ENCODE assay signal across 30 mouse cellular contexts in the genomic region with DNA sequence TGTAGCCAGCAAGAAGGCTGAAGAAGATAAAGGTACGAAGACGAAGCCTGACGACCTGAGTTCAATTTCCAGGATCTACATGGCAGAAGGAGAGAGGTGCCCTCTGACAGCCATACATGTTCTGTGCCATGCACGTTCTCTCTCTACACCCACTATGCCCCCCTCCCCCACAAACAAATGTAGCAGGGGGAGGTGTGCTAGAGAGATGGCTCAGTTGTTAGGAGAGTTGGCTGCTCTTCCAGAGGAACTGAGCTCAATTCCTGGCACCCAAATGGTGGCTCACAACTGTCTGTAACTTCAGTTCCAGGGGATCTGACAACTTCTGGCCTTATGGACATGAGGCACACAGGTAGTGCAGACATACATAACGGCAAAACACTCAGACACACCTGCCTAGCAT. TPM values are rescaled to one million over a fixed set of nuclear protein-coding genes. Genes with fewer than 3 reads are reported as not detected.
"Had no signal": no experiment of that assay in that cellular context is flagged by ENCODE, and none has a peak within 500 bp of the region (broad histone marks: within the 10 kb centered on the region; RNA-seq: fewer than 3 reads in every experiment).

No protein-coding gene starts in this region.

- H3K9me3 ChIP-seq: limb, embryonic 10.5 days; limb, embryonic 13.5 days; liver, embryonic 12.5 days; liver, embryonic 15.5 days; lung, embryonic 15.5 days; megakaryocyte, embryonic 14.5 days; midbrain, embryonic 10.5 days; midbrain, embryonic 13.5 days; neural tube, embryonic 13.5 days; stomach, embryonic 15.5 days had no signal

- H3K4me2 ChIP-seq: limb, embryonic 13.5 days; liver, embryonic 12.5 days; liver, embryonic 15.5 days; lung, embryonic 15.5 days; midbrain, embryonic 13.5 days; neural tube, embryonic 13.5 days; stomach, embryonic 15.5 days had no signal

- H3K27ac ChIP-seq: kidney, postnatal 0 days; limb, embryonic 10.5 days; limb, embryonic 13.5 days; liver, embryonic 12.5 days; liver, embryonic 15.5 days; lung, embryonic 15.5 days; midbrain, embryonic 10.5 days; midbrain, embryonic 13.5 days; neural tube, embryonic 13.5 days; stomach, embryonic 15.5 days had no signal

- H3K4me1 ChIP-seq: limb, embryonic 10.5 days; limb, embryonic 13.5 days; liver, embryonic 12.5 days; liver, embryonic 15.5 days; lung, embryonic 15.5 days; midbrain, embryonic 10.5 days; midbrain, embryonic 13.5 days; neural tube, embryonic 13.5 days; stomach, embryonic 15.5 days had no signal

- DNase-seq: kidney, adult 2 months; kidney, postnatal 25 days; liver; lung, adult 18-20 months; lung, postnatal 10 days; lung, postnatal 36 days; retina, postnatal 1 day; right cerebral cortex, postnatal 25 days; spleen, adult 18-20 months; thymus, postnatal 25 days had no signal

- H3K4me3 ChIP-seq: limb, embryonic 10.5 days; limb, embryonic 13.5 days; liver, embryonic 12.5 days; liver, embryonic 15.5 days; lung, embryonic 15.5 days; megakaryocyte, embryonic 14.5 days; midbrain, embryonic 10.5 days; midbrain, embryonic 13.5 days; myocyte; neural tube, embryonic 13.5 days; stomach, embryonic 15.5 days had no signal

- H3K9ac ChIP-seq: limb, embryonic 13.5 days; liver, embryonic 12.5 days; liver, embryonic 15.5 days; lung, embryonic 15.5 days; midbrain, embryonic 13.5 days; neural tube, embryonic 13.5 days; stomach, embryonic 15.5 days had no signal

- ATAC-seq: intestine, postnatal 0 days; liver, embryonic 12.5 days; midbrain, embryonic 13.5 days; midbrain, embryonic 16.5 days had no signal

- H3K27me3 ChIP-seq: limb, embryonic 13.5 days; liver, embryonic 12.5 days; liver, embryonic 15.5 days; lung, embryonic 15.5 days; megakaryocyte, embryonic 14.5 days; midbrain, embryonic 13.5 days; neural tube, embryonic 13.5 days; stomach, embryonic 15.5 days had no signal

RNA-seq across cellular contexts. Expression of gene Gm29776, which starts 22.3 kb away (rescaled TPM):
- total RNA-seq: neutrophil, adult 5-6 weeks had no signal
- polyA plus RNA-seq: intestine, postnatal 0 days; large intestine, adult 2 months; midbrain, embryonic 10.5 days had no signal

RNA-seq across cellular contexts. Expression of gene Gm17606, which starts 35.5 kb away (rescaled TPM):
- total RNA-seq: left cerebral cortex, postnatal 25 days; monocyte, adult 5-6 weeks; neutrophil, adult 5-6 weeks had no signal
- polyA plus RNA-seq: intestine, postnatal 0 days; kidney, adult 2 months; kidney, embryonic 14.5 days; kidney, postnatal 0 days; large intestine, adult 2 months; limb, embryonic 10.5 days; limb, embryonic 13.5 days; liver, embryonic 12.5 days; liver, embryonic 15.5 days; lung, embryonic 15.5 days; midbrain, embryonic 10.5 days; midbrain, embryonic 13.5 days; midbrain, embryonic 16.5 days; myocyte; neural tube, embryonic 13.5 days; stomach, embryonic 15.5 days; thymus, postnatal 0 days had no signal
